Mouse (Mus musculus): ENCODE measurements around the gene Atrnl1.

DNA sequence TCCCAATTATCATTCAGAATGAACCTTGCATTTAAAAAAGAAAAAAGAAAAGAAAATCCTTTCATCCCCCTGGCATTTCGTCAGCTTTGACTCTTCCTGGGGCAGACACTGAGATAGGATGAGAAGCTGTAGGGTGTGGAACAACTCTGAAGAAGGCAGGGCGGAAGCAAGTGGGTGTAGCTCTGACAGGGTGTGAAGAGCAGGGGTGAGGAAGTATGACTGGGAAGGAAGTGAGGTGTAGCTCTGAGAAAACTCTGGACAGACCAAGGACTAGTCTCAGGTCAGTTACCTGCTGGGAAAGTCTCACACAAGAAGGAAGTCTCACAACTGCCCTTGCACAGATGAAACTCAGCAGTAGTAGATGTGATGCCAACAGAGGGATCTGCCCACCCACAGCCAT lies 486.4 kb downstream of the Atrnl1 start:
- TF ChIP-seq POLR2A (IDR thresholded peaks at IDR 0.05; ENCODE audit: borderline replicate concordance, control insufficient read depth, low read depth, low read length) (no peak), CTCF (IDR thresholded peaks at IDR 0.05; ENCODE audit: control insufficient read depth, insufficient read depth, low read length) (no peak)

Measured in bone marrow, adult 2 months (tissue).